Mouse (Mus musculus) cerebellum, adult 2 months (tissue): ENCODE data around the gene Epas1.

Source experiments
- CTCF ChIP-seq: fragments of 200-500 bp; IDR thresholded peaks from 2 replicates; pipeline ENCODE4 v1.5.1; 2011; ENCODE audit warnings: low read depth, mild to moderate bottlenecking, control low read depth, low read length, moderate library complexity, borderline replicate concordance; ENCODE audit not compliant: insufficient read depth
- POLR2A ChIP-seq: fragments of 200-500 bp; IDR thresholded peaks from 2 replicates; pipeline ENCODE4 v1.6.1; 2011; ENCODE audit warnings: low read length, control low read depth, borderline replicate concordance; ENCODE audit not compliant: insufficient read depth

- no peak for TF ChIP-seq CTCF
- no peak for TF ChIP-seq POLR2A
Measured at GRCm38 (mm10) chr17:86724786-86725415, 28.6 kb upstream of the Epas1 start.
